Mouse (Mus musculus) left cerebral cortex, adult 8-10 months (tissue): ENCODE measurements at regions not wholly inside any gene's neighbourhood (a gene's known extent, or its start where the extent isn't known, plus 50 kb on each side); places are given as distances from the start of the nearest gene placed in this dataset.
A peak's percentile ranks its signal among the peaks of the same experiment; 100 is the strongest.

ENCODE experiments used
- DNase-seq, 2 experiments: peaks; one replicate each; pipeline ENCODE4 v3.0.0; 2022; ENCODE audit warnings: low spot score in 2 of 2

DNA sequence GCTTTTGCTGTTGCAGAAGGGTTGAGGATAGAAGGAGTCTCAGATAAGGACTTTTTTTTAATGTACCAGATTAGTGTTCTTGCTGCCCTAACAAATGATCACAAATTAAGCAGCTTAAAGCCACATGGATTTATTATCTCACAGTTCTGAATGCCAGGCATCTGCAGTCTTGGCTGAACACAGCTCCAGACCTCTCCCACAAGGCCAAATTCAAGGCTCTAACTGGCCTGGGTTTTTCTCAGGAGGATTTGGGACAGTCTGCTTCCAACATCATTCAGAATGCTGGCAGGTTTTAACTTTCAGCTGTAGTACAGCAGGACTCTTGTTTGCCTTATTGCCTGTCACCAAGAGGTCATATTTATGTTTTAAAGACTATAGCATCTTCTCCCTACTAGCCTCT lies 329.7 kb upstream of the Chrm2 start:
- DNase-seq = no peak

- no peak for DNase-seq
Measured at GRCm38 (mm10) chr6:36060411-36060810, 327.5 kb upstream of the Chrm2 start.

- DNase-seq = peak in 1 of 2 experiments; percentile 4
Measured at GRCm38 (mm10) chr6:36064919-36065318, 323.0 kb upstream of the Chrm2 start.

GRCm38 (mm10) chr6:36068690-36069089 lies 319.2 kb upstream of the Chrm2 start:
- no peak for DNase-seq

GRCm38 (mm10) chr6:36079559-36079958 lies 308.3 kb upstream of the Chrm2 start:
- DNase-seq = no peak

DNA sequence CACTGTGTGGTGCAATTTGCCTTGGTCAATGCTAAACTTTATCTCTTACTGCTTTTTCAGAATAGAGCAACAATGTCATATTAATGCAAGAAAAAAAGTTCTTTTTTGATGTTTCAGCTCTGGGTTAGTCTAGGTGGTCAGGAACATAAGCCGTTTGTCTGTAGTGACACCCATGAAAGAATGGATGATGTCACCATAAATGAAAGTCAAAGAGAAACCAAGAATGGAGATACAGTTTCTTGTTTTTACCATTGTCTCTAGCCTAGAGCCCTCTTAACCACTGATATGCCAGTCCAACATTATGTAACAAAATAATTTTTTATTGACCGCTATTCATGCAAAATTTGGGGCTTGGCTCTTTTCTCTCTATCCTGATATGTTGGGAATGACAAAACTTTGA lies 294.3 kb upstream of the Chrm2 start:
- DNase-seq = no peak

DNA sequence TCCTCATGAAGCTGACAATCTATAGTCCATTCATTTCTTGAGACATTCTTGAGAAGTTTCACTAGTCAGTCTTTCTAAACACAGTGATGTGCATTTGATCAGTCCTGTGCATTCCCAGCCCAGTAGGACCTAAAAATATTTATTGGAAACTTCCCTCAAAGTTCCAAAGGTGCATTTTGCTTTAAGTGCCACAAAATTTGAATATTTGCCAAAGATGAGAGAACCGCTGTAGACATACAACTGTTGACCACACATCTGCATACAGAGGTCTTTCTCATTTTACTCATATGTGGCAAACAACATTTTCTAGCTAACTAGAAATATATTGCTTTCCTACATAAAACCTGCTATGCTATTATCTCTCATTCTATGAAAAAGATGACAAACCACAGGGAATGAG lies 293.8 kb upstream of the Chrm2 start:
- no peak for DNase-seq

DNA sequence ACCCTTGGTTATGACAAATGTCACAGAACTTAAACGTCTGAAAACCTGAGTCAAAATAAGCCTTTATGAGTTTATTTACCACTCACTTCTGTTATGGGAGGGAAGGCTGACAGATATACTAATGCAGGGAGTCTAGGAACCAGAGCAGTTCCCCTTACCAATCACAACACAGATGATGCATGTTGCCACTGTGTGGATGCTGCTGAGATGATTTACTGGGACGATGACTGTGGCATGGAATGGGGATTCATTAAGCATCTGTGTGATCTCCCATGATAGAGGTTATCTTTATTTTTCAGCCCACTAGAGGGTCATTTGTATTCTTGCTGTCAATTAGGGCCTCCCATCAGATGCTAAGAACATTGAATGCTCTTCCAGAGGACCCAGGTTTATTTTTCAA lies 290.5 kb upstream of the Chrm2 start:
- no peak for DNase-seq

- peak in 1 of 2 experiments; percentile 3 for DNase-seq
Measured at GRCm38 (mm10) chr6:36098179-36098578, 289.7 kb upstream of the Chrm2 start.

DNA sequence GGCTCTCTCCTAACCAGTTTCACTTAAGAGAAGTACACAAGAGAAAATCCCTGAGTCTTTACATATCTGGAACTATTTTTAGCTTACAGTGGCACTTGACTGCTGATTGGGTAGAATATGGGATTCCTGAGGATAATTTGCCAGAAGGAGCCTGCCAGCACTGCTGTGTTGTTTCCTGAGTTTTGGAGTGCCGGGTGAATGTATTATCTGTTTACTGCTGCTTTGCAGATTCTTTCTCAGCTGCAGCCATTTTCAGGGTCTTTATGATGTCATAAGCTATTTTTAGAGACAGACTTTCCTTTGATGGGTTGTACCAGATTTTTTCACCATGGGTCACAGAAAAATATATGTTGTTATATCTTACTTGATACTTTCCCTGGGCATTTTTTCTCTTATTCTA lies 279.1 kb upstream of the Chrm2 start:
- DNase-seq = no peak

DNA sequence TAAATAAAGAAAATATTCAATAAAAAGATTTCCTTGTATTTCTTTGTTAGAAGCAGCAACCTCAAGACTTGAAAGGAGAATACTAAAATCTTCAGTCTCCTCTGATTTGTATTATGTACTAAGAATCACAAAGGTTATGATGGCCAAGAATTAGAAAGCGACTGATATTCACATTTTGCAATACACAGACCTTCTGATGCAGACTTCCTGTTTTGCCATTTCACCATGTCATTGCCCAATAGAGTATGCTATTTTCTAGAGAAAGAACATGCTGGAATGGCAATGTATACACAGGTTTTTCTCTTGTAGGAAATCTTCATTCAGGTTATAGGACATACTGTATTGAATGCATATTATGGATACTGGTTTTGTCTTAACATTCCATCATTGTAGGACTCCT lies 250.7 kb upstream of the Chrm2 start:
- DNase-seq = no peak

DNA sequence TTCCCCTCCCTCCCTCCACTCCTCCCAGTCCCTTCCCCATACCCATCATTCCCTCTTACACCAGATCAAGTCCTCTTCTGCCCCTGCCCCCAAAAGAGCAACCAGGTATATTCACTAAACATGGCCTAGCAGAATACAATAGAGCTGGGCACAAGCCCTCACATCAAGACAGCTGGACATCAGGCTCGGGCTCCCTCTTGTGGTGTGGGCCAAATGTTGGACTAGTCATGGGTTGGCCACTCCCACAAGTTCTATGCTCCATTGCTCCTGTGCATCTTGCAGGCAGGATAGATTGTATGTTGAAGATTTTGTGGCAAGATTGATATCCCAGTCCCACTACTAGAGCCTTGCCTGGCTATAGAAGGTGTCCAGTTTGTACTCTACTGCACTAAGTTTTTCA lies 240.6 kb upstream of the Chrm2 start:
- no peak for DNase-seq

DNA sequence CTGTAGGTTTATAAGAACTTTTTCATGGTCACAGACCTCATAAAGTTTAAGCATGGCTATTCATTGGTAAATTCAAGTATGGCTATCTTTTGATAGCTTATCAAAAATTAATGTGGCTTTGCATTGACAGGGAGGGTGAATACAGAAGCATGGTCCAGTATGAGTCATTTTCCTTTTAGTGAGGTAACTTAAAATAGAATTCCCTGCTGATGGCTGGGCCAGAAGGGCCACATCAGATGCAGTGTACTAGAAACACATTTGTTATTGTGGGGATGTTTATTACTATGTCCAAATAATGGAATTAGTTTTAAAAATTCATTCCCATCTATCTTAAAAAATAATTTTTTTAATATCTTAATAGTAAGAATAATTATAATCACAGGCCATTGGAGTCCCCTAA lies 213.4 kb upstream of the Chrm2 start:
- no peak for DNase-seq

DNA sequence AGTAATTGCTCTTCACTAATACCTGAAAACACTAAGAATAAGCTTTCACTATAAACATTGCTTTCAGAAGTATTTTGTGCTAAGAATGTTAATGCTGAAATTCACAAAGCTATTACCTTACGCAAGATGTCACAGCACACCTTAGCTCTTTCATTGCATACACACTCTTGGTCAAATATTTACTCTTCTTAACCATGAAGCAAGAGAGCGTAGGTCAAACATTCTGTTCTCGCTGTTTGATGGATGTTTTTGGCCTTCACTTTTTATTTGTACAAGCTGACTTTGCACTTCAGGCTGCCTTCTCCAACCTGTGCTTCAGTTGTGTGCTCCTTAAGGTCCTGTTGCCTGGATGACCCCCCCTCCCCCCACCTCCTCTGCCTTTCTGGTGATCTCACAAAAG lies 212.8 kb upstream of the Chrm2 start:
- no peak for DNase-seq

DNA sequence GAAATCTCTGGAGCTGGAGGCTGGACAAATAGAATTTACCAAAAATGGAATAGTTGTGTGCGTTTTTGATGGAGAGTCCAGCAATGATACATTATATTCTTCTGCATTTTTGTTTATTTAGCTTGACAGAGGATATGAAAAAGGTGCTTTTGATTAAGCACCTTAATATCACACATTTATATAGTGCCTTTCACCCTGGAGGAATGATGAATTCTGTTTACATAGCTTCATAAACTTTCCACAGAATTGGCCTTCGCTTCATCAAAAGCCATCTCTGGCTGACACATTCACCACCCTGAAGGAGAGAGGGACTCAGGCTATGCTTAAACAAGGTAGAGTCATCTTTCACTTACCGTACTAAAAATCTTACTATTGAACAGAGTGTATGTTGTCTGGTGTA lies 208.0 kb upstream of the Chrm2 start:
- no peak for DNase-seq

DNA sequence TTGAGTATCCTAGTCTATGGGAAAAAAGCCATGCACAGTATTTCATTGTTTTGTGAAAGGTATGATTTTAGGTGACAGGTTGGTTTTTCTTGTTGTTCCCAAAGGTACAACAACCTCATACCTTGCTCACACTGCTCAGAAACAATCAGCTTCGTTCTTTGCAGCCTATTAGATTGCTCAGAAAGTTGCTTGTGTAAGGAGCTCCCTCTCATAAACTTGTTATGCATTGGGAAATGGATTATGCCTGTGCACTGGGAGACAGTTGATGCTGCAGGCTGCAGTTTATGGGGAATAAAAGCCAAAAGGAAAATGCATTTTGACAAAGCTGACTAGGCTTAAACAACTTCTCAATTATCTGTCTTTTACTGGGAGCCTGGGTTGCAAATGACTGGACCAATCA lies 205.2 kb upstream of the Chrm2 start:
- no peak for DNase-seq

DNA sequence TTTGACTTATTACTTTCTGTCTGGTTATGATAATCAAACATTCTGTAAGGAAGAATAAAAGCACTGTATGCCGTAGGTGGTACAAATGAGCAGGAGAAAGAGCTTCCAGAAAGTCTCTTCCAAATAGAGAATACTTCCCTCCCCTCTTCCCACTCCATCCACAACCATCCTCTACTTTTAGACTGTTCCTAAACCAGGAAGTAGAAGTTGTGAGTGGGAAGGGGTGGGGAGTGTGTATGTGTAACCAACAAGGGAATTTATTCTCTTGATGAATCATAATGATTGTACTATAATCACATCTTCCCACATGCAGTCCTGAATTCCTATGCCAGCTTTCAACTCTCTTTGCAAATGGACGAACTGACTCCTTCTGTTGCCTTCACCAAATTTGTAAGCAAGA lies 181.2 kb upstream of the Chrm2 start:
- DNase-seq = peak in 1 of 2 experiments; percentile 76

DNA sequence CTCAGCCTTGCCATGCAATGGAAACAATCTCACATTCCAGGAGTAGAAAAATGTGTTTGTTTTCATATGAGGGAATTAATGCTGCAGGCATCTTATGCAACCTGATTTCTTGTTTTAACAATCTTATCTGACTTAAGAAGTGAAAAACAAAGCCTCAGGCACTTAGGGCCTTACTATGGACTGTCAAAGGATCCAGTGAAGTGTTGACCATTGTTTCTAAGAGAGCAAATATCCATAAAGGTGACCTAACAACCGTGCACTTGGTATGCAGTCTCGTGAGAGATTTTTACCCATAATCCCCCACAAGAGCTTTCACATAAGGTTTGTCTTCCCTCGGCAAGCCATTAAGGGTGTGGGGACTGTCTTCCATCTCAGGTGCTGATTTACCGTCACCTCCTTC lies 166.6 kb upstream of the Chrm2 start:
- no peak for DNase-seq

DNA sequence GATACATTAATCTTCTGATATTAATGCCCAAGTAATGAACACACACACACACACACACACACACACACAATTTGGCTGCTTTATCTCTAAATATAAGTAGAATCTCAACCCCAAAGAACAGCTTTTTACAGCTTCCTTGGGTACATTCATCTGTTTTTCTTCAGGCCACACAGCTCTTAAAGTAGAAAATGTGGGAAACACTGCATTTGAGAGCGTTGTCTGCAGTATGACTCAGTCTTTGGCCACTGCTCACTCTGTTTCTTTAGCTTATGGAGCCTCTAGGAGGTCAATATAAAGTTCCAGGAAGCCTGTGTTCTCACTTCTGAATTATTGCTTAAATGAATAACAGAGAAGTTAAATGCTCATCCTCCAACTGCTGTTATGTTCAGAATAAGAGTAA lies 153.4 kb upstream of the Chrm2 start:
- no peak for DNase-seq

- no peak for DNase-seq
Measured at GRCm38 (mm10) chr6:36247027-36247426, 140.9 kb upstream of the Chrm2 start.

DNA sequence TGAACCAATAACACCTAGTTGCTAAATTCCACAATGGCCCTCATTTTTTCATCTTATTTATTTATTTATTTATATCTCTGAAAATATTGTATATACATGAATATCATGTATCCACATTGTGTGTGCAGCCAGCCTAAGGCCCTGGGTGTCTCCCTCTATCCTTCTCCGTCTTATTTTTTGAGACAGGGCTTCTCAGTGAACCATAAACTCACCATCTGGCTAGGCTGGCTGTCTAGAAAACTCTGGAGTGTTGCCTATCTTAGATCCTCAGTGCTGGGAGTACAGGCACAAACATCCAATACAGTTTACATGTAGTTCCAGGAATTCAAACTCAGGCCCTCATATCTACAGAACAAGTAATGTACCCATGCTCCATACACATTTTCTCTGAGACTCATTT lies 139.7 kb upstream of the Chrm2 start:
- DNase-seq = no peak

DNA sequence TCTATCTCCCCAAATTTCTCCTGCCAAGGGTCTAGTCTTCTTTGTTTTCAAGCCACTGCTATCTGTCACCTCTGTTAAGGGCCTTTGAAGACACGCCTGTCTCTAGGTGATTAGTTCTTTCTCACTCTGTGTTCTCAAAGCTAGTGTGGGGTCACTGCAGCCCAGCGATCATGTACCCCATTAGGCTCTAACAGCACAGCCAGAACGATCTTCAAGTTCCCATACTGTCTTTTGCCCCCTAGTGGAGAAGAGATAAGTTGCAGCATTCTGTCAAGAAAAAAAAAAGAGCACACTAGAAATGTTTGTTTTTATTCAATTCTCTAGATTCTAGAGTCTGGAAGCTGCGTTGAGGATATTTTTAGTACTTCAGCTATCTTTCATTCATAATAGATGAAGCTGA lies 138.8 kb upstream of the Chrm2 start:
- no peak for DNase-seq

DNA sequence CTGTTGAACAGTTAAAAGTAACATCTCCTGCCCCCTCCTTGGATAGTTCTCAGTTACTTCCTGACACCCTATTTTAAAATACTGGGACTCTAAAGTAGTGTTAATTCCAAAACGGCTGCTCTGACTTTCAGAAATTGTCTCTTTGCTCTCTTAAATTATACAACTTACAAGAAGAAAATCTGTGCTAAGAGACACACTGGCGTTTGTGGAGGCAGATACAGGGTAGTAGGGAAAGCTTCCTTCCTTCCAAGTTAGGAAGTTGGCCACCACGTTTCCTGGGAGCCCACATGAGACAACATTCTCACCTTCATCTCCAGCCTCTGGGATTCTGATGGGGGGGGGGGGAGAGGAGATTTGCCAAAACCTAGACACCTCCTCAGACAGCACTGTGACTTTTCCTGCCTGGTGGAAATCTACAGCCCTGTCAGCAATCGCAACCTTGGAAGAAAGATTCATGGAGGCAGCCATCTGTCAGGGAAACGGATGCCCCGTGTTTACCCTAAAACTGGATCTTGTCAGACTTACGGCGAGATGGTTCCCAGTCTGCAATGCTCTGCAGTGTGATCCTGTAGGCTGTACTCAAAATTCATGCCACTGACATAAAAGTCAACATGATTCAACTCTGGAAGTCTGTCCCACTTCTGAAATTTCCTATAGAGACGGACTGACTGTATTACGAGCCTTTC lies 121.0 kb upstream of the Chrm2 start:
- DNase-seq = no peak

DNA sequence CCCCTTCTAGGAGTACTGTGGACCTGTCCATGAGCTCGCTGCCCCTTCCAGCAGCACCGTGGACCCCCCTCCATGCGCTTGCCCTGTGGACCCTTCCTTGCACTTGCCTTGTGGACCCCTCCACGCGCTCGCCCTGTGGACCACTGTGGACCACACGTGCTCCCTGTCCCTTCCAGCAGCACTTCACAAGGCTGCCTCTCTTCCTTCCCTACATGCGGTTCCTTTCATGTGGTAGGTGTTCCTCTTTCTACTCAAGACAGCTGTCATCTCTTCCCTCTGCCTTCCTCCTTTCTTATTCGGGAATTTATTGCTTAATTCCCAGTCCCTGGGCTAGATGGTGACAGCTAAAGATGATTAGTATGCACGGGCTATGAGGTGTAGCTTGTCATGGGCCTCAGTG lies 101.2 kb upstream of the Chrm2 start:
- no peak for DNase-seq
